Mouse (Mus musculus) natural killer cell, adult 2 months (primary cell): ENCODE measurements around the gene Prnd.

Experiments
- DNase-seq, 2 experiments: peaks; one replicate each; pipeline ENCODE4 v3.0.0; 2022; ENCODE audit warnings: low spot score in 2 of 2

Gene Prnd

GRCm38 (mm10) chr2:131980866-131981265, 30.2 kb downstream of the Prnd start:
- no peak for DNase-seq

- DNase-seq, result peak; percentile 53 to 72
Measured at GRCm38 (mm10) chr2:131982546-131983196, 32.0 kb downstream of the Prnd start.

- no peak for DNase-seq
Measured at GRCm38 (mm10) chr2:131987950-131988349, 37.3 kb downstream of the Prnd start.

- no peak for DNase-seq
Measured at GRCm38 (mm10) chr2:131988550-131988949, 37.9 kb downstream of the Prnd start.

- DNase-seq, result no peak
Measured at GRCm38 (mm10) chr2:131992487-131992886, 41.8 kb downstream of the Prnd start.

- no peak for DNase-seq
Measured at GRCm38 (mm10) chr2:131993151-131993550, 42.5 kb downstream of the Prnd start.

- DNase-seq, result peak; percentile 52 to 70
Measured at GRCm38 (mm10) chr2:131993563-131994088, 43.0 kb downstream of the Prnd start.

GRCm38 (mm10) chr2:131994971-131995370, 44.3 kb downstream of the Prnd start:
- DNase-seq, result no peak

GRCm38 (mm10) chr2:131995742-131996141, 45.1 kb downstream of the Prnd start:
- DNase-seq, result no peak

- DNase-seq, result no peak
Measured at GRCm38 (mm10) chr2:131996369-131996768, 45.7 kb downstream of the Prnd start.

GRCm38 (mm10) chr2:131997356-131997755, 46.7 kb downstream of the Prnd start:
- DNase-seq, result no peak

GRCm38 (mm10) chr2:132001696-132002334, 51.2 kb downstream of the Prnd start:
- DNase-seq, result no peak

GRCm38 (mm10) chr2:132003916-132004315, 53.3 kb downstream of the Prnd start:
- no peak for DNase-seq

GRCm38 (mm10) chr2:132004495-132005136, 54.0 kb downstream of the Prnd start:
- DNase-seq, result peak in 1 of 2 experiments; percentile 55

- no peak for DNase-seq
Measured at GRCm38 (mm10) chr2:132005445-132005844, 54.8 kb downstream of the Prnd start.
